Mouse (Mus musculus) heart, embryonic 10.5 days (tissue): Measurements from ENCODE around the gene Tm9sf4. TPM values are rescaled to one million over a fixed set of nuclear protein-coding genes. Genes with fewer than 3 reads are reported as not detected.
A peak's percentile ranks its signal among the peaks of the same experiment; 100 is the strongest.

Experiments
- DNase-seq: peaks from one replicate; pipeline ENCODE4 v3.0.0-alpha.2; 2017; ENCODE audit warnings: low spot score
- H3K27ac ChIP-seq: fragments of 300-500 bp; sonication (generic); 2 replicates; pipeline ENCODE4 v1.5.1; 2016; ENCODE audit warnings: mild to moderate bottlenecking
- H3K27me3 ChIP-seq: fragments of 300-500 bp; sonication (generic); 2 replicates; pipeline ENCODE4 v1.6.1; 2016; ENCODE audit warnings: mild to moderate bottlenecking; ENCODE audit not compliant: poor library complexity, insufficient read depth, severe bottlenecking
- H3K36me3 ChIP-seq: fragments of 300-500 bp; sonication (generic); 2 replicates; pipeline ENCODE4 v1.6.1; 2016; ENCODE audit warnings: mild to moderate bottlenecking, moderate library complexity
- H3K4me1 ChIP-seq: fragments of 300-500 bp; sonication (generic); 2 replicates; pipeline ENCODE4 v1.6.1; 2016; ENCODE audit warnings: mild to moderate bottlenecking
- H3K4me3 ChIP-seq: fragments of 300-500 bp; sonication (generic); 2 replicates; pipeline ENCODE4 v1.5.1; 2016; ENCODE audit warnings: mild to moderate bottlenecking, moderate library complexity
- H3K9me3 ChIP-seq: fragments of 300-500 bp; sonication (generic); 2 replicates; pipeline ENCODE4 v1.6.1; 2016; ENCODE audit warnings: mild to moderate bottlenecking, moderate library complexity
- WGBS: fragments of 180-500 bp; shearing (Covaris S2); methylation state at CpG from one replicate; pipeline ENCODE4 v1.1.7; 2016; 5-methylcytosine and 5-hydroxymethylcytosine counted together
- polyA plus RNA-seq: library from polyadenylated mRNA; unstranded; fragments of >200 nt; fragmentation: Nextera tagmentation; extraction: Ambion mirVana; gene quantifications from 2 replicates; pipeline ENCODE4 v1.2.1, GENCODE M21; 2016

Gene Tm9sf4
- polyA plus RNA-seq, 1 experiment from 2014 or later = 74.4 TPM

DNA sequence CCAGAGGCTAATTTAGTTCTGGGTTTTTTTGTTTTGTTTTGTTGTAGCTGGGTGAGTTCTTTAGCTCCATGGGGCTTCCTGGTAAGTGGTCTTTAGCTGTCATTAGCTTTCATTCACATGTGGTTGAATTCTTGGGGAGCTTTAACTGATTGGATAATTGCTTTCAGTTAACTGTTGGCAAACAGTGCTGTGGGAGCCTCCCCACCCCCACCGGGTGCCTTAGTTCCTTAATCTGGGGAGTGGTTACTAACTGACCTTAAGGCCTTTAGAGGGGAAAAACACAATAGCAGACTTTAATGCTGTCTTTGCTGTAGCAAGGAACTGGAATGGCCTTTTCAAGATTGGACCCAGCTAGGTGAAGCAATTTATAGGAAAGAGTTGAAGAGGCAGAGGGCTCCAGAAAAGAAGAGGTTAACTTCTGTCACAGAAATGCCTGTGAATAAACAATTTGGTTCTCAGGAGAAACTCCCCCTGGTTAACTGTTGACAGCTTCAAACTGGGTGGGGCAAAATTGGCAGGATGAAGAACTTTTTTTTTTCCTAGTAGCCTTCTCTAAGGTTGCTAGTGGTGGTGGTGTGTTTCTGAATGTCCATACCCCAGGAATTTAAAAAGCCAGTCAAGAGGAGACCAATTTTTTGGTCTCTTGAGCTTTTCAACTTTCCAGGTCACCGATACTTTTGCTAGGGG, 7.2 kb downstream of the Tm9sf4 start:
- no peak overlapping the region for H3K4me3 ChIP-seq
- peaks cover 13% of the 10 kb centered on the region for H3K36me3 ChIP-seq
- H3K4me1 ChIP-seq = peaks cover 19% of the 10 kb centered on the region
- 34% methylated on average over 2 of the region's 2 CpGs for WGBS
- no peak overlapping the region for H3K27ac ChIP-seq
- no peak for DNase-seq
- no peaks in the 10 kb centered on the region for H3K9me3 ChIP-seq
- H3K27me3 ChIP-seq = no peaks in the 10 kb centered on the region

DNA sequence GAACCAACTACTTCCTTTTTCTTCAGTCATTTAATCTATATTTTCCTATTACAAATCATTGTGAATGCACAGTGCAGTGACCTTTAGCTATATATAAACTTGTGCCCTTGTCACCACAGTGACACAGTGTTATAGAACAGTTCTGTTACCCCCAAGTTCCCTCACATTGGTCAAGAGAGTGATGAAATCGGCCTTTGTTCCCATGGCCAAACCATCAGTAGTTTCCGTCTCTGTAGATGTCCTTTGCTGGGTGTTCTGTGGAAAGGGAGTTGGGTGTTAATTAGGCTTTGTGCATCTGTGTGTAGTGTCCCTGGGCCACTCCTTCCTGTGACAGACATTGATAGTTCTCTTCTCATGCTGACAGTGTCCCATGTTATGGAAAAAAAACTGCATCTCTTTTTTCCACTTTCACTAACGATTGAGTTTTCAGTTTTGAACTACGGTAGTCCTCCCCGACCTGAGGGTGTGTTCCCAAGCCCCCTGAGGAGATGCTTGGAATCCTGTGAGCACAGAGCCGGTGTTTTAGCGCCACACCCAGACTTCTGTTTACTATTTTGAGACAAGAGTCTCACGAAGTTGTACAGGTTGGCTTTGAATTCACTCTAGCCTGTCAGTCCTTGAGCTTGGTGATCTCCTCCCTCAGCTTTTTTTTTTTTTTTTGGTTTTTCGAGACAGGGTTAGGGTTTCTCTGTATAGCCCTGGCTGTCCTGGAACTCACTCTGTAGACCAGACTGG, 9.6 kb downstream of the Tm9sf4 start:
- Histone ChIP-seq H3K9me3 (no peaks in the 10 kb centered on the region), H3K36me3 (peaks cover 7% of the 10 kb centered on the region; the same call in 1 of the 2 replicates), H3K4me1 (peaks cover 20% of the 10 kb centered on the region), H3K27me3 (no peaks in the 10 kb centered on the region), H3K27ac (no peak overlapping the region), H3K4me3 (no peak overlapping the region)
- DNase-seq = no peak
- WGBS = 74% methylated on average over 9 of the region's 9 CpGs

DNA sequence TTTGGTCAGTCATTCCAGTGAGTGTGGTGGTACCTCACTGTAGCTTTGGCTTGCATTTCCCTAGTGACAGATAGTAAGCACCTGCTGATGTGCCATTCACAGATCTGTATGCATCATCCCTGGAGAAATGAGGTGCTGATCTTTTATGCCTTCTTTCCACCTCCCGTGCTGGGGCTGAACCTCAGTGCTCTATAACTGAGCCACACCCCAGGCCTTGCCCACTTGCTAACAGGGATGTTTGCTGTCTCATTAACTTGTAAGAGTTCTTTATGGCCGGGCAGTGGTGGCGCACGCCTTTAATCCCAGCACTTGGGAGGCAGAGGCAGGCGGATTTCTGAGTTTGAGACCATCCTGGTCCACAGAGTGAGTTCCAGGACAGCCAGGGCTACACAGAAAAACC, 10.9 kb downstream of the Tm9sf4 start:
- WGBS = 90% methylated on average over 5 of the region's 5 CpGs
- Histone ChIP-seq H3K4me3 (no peak overlapping the region), H3K27ac (no peak overlapping the region), H3K27me3 (no peaks in the 10 kb centered on the region), H3K4me1 (peaks cover 19% of the 10 kb centered on the region), H3K36me3 (peaks cover 7% of the 10 kb centered on the region; the same call in 1 of the 2 replicates), H3K9me3 (no peaks in the 10 kb centered on the region)
- DNase-seq = no peak

DNA sequence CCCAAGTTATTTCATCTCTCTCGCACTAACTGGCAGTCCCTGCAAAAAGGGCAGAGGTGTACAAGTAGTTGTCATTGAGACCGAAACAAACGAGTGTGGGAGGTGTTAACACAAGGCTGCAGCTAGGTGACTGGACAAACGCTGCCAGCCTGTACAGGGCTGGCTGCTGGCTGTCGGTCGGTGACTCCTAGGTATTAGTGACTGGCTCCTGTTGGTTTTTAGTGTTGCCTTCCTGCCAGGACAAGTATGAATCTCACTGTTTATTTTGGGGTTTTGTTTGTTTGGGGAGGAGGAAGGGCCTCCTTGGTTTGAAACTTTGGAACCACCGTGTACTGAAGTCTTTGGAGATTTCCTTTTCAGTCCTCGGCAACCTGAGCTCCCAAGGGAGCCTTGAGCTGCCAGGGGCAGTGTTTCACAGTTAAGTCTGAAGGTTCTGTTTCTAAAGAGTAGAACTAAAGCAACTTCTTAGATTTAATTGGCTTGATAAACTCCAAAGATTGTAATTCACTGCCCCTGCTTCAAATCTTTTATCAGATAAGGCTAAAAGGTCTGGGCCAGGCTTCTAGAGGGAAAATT, 15.0 kb downstream of the Tm9sf4 start:
- Histone ChIP-seq H3K36me3 (peaks cover 25% of the 10 kb centered on the region), H3K4me1 (peaks cover 13% of the 10 kb centered on the region; the same call in 1 of the 2 replicates), H3K4me3 (no peak overlapping the region), H3K27ac (no peak overlapping the region), H3K9me3 (no peaks in the 10 kb centered on the region), H3K27me3 (no peaks in the 10 kb centered on the region)
- DNase-seq = no peak
- WGBS = 66% methylated on average over 8 of the region's 8 CpGs

DNA sequence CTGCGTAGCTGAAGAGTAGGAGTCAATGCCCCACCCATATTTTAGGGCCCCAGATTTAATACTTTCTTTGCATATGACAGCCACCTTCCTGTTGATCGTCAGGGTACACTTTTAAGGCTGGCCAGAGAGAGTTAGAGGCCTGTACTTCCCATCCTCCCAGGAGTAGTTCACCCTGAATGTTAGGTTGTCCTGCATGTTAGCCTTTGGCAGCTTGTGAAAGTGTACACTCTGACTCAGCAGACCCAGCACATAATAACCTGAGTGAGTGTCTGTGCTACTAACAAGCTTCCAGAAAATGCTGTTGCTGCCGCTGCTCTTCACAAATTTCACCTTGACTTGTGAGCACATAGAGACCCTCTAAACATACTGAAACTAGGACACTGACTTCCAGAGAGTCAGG, 16.1 kb downstream of the Tm9sf4 start:
- peaks cover 13% of the 10 kb centered on the region; the same call in 1 of the 2 replicates for H3K4me1 ChIP-seq
- DNase-seq = no peak
- H3K9me3 ChIP-seq = no peaks in the 10 kb centered on the region
- H3K27ac ChIP-seq = no peak overlapping the region
- no peaks in the 10 kb centered on the region for H3K27me3 ChIP-seq
- H3K4me3 ChIP-seq = no peak overlapping the region
- peaks cover 27% of the 10 kb centered on the region for H3K36me3 ChIP-seq
- WGBS = 87% methylated on average over 3 of the region's 3 CpGs

DNA sequence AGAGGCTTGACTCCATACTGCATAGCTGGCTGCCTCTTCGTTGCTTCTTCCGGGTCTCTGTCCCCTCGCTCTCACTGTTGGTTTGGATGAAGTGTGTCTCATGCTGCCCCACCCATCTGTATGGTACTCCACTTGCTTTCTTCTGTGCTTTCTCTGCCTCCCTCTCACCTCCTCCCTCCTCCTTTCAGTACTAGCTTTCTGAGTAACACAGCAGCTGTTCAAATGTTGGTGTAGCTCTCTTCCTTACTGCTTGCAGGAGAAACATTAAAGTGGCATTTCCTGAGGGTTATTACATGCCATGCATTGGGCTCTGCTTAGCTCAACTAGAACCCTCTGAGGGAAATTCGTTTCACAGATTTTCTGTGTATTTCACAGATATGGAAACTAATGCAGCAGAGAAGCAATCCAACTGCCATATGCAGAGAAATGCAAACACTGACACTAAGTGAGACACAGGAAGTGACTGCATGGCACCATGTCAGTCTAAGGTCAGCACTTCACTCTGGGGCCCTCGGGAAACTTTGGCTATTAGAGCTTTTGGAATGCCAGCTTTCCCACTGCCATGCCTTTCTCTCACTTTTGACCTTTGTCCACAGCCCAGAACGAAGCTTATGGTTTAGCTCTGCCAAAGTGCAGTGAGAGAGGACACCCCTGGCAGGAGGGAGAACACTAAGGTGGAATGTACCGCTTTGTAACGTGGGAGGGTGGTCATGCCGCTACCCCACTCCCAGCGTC, 18.2 kb downstream of the Tm9sf4 start:
- Histone ChIP-seq H3K27me3 (no peaks in the 10 kb centered on the region), H3K4me3 (no peak overlapping the region), H3K9me3 (no peaks in the 10 kb centered on the region), H3K27ac (no peak overlapping the region), H3K36me3 (peaks cover 48% of the 10 kb centered on the region), H3K4me1 (peaks cover 13% of the 10 kb centered on the region; the same call in 1 of the 2 replicates)
- DNase-seq = no peak
- 85% methylated on average over 10 of the region's 10 CpGs for WGBS

DNA sequence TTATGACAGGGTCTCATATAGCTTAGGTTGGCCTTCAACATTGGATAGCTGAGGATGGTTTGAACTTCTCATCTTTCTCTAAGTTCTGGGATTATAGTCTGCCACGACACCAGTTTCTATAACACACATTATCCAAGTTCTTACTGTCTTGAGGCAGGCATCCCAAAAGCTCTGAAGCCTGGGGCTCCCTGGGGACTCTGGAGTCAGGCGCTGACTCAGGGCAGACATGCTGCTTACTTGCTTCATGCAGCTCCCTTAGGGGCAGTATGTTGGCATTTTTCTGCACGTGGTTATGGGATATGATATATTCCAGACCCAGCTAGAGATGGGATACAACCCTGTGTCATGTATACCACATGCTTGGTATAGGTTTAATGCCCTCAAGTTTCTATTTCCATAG, 18.9 kb downstream of the Tm9sf4 start:
- WGBS = 87% methylated on average over 3 of the region's 3 CpGs
- Histone ChIP-seq H3K4me3 (no peak overlapping the region), H3K4me1 (peaks cover 13% of the 10 kb centered on the region; the same call in 1 of the 2 replicates), H3K27ac (no peak overlapping the region), H3K36me3 (peaks cover 55% of the 10 kb centered on the region), H3K27me3 (no peaks in the 10 kb centered on the region), H3K9me3 (no peaks in the 10 kb centered on the region)
- no peak for DNase-seq

DNA sequence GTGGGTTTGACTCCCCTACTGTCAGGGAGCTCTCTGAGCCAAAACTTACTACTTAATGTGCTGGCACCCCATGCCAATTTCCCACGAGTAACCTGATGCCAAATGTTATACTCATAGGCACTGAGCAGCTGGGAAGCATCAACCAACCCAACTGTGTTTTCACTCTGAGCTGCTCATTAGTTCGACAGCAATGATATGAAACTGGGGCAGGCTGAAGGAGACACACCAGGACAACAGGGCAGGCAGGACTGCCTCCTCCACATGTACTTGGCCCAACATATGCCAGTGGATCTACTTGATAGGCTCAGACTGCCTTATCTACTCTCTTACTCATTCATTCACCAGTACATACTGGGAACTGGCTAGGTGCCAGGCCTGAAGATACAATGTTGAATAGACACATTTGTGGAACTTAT, 25.1 kb downstream of the Tm9sf4 start:
- 67% methylated on average over 2 of the region's 2 CpGs for WGBS
- H3K36me3 ChIP-seq = peaks cover 95% of the 10 kb centered on the region

DNA sequence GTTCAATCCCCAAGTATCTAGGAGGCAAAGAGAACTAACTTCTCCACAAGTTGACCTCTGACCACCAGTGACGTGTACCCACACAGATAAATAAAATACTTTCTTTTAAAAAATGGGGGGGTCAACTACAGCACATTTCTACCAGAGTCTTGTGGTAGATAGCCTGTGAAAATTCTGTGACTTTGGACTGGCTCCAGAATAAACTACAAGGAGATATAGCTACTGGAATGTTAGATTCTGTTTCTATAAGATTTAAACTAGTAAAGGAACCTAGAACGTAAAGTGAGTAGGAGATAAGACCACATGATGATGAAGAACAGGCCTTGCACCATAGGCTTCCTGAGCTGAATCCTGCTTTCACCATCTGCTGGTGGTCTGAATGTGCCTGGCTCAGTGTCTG, 26.7 kb downstream of the Tm9sf4 start:
- H3K27ac ChIP-seq = no peak overlapping the region
- peaks cover 100% of the 10 kb centered on the region for H3K36me3 ChIP-seq
- DNase-seq = no peak
- no peaks in the 10 kb centered on the region for H3K27me3 ChIP-seq
- WGBS = 61% methylated on average over 2 of the region's 2 CpGs
- H3K4me3 ChIP-seq = no peak overlapping the region
- H3K4me1 ChIP-seq = no peaks in the 10 kb centered on the region
- no peaks in the 10 kb centered on the region for H3K9me3 ChIP-seq

More for the DNA sequence above, 25.1 kb downstream of the Tm9sf4 start:
- DNase-seq = no peak
- Histone ChIP-seq H3K4me1 (no peaks in the 10 kb centered on the region), H3K27me3 (no peaks in the 10 kb centered on the region), H3K4me3 (no peak overlapping the region), H3K27ac (no peak overlapping the region), H3K9me3 (no peaks in the 10 kb centered on the region)

DNA sequence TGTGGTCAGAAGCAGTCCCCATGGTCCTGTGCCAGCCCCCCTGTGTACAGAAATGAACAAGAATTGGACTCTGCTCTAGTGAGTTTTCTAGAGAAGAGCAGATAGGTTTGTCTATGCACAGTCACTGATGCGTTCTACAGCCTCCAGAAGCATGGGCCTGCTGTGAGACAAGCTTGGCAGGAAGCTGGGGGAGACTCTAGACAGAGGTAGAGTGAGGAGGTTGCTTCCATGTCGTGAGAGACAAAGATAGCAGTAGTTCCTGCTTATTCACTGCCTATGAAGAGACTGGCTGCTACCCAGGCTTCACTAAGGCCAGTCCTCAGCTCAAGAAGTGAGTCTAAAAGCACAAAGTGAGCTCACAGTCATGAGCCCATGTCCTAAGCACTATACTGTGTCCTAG, 30.1 kb downstream of the Tm9sf4 start:
- no peak for DNase-seq
- 82% methylated on average over 2 of the region's 2 CpGs for WGBS
- peaks cover 95% of the 10 kb centered on the region for H3K36me3 ChIP-seq
- no peak overlapping the region for H3K27ac ChIP-seq
- no peak overlapping the region for H3K4me3 ChIP-seq
- H3K9me3 ChIP-seq = no peaks in the 10 kb centered on the region
- no peaks in the 10 kb centered on the region for H3K4me1 ChIP-seq
- H3K27me3 ChIP-seq = no peaks in the 10 kb centered on the region

DNA sequence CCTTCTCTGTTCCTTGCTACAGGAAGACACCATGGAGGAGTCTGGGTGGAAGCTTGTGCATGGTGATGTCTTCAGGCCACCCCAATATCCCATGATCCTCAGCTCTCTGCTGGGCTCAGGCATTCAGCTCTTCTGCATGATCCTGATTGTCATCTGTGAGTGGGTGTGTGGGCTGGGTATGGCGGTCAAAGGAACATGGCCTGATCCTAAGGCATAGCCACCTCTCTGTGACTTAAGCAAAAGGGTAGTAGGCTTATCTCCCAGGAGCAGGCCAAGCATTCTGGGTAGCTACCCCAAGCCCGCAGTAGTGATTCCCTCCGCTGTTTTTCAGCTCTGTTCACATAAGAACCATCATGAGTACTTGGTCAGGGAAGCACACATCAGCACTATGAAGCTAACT, 33.2 kb downstream of the Tm9sf4 start:
- H3K4me1 ChIP-seq = peaks cover 9% of the 10 kb centered on the region
- no peaks in the 10 kb centered on the region for H3K9me3 ChIP-seq
- no peaks in the 10 kb centered on the region for H3K27me3 ChIP-seq
- peaks cover 87% of the 10 kb centered on the region for H3K36me3 ChIP-seq
- 92% methylated on average over 3 of the region's 3 CpGs for WGBS
- no peak overlapping the region for H3K27ac ChIP-seq
- no peak overlapping the region for H3K4me3 ChIP-seq
- DNase-seq = no peak

DNA sequence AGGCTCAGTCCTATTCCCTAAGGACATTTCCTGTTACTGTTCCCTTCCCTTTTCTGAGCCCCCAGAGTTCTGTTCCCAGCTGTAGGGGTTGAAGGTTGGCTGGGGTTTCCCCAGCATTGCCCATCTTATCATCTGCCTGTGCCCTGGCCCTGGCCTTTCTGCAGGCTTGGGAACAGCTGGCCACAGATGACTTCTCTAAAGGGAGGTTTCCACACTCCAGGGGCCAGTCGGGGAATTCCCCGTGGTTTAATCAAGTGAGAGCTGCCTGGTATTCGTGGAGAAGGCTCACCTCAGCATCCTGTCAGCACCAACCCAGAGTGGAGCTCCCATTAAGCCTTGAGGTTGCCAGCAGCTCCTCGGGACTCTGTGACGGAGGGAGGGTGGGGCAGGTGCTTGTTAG, 37.4 kb downstream of the Tm9sf4 start:
- H3K36me3 ChIP-seq = peaks cover 79% of the 10 kb centered on the region
- peaks cover 9% of the 10 kb centered on the region for H3K4me1 ChIP-seq
- H3K9me3 ChIP-seq = no peaks in the 10 kb centered on the region
- 54% methylated on average over 5 of the region's 5 CpGs for WGBS
- H3K4me3 ChIP-seq = no peak overlapping the region
- no peak for DNase-seq
- H3K27ac ChIP-seq = peak overlapping the region; percentile 59
- no peaks in the 10 kb centered on the region for H3K27me3 ChIP-seq

DNA sequence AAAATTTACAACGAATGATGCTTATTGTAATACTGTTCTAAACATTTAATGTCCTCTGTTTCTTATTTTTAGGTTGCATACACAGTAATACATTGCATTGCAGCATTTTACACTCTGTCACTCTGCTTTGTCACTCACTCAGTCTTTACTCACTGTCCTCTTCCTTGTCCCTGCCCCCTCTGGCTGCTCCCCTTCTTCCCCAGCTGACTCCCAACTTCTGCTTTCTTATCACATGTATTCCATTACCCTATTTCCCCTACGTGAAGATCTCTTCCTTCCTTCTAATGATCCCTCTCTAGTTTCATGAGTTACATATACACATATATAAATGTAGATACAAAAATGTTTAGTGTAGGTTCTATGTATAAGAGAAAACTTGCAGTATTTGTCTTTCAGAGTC, 38.0 kb downstream of the Tm9sf4 start:
- Histone ChIP-seq H3K36me3 (peaks cover 81% of the 10 kb centered on the region), H3K27ac (no peak overlapping the region), H3K4me3 (no peak overlapping the region), H3K9me3 (no peaks in the 10 kb centered on the region), H3K27me3 (no peaks in the 10 kb centered on the region), H3K4me1 (peaks cover 9% of the 10 kb centered on the region)
- WGBS = 79% methylated on average over 2 of the region's 2 CpGs
- DNase-seq = no peak
